Mouse (Mus musculus) C2C12 (cell line): ENCODE results near the gene Gm42791.

Experiments
- CEBPB ChIP-seq: IDR thresholded peaks from one replicate; pipeline ENCODE4 v1.6.1; 2011; ENCODE audit warnings: low read depth, mild to moderate bottlenecking, control low read depth, moderate library complexity
- CTCF ChIP-seq: IDR thresholded peaks from one replicate; pipeline ENCODE4 v1.5.1; 2011; ENCODE audit not compliant: control insufficient read depth, insufficient read depth, insufficient read length
- MAX ChIP-seq: IDR thresholded peaks from one replicate; pipeline ENCODE4 v1.6.1; 2011; ENCODE audit warnings: mild to moderate bottlenecking, control low read depth
- MYOD1 ChIP-seq: IDR thresholded peaks from one replicate; pipeline ENCODE4 v1.6.1; 2011; ENCODE audit warnings: low read depth; ENCODE audit not compliant: control insufficient read depth, insufficient read length
- USF1 ChIP-seq: IDR thresholded peaks from one replicate; pipeline ENCODE4 v1.6.1; 2011; ENCODE audit warnings: low read depth, mild to moderate bottlenecking, control low read depth, moderate library complexity

DNA sequence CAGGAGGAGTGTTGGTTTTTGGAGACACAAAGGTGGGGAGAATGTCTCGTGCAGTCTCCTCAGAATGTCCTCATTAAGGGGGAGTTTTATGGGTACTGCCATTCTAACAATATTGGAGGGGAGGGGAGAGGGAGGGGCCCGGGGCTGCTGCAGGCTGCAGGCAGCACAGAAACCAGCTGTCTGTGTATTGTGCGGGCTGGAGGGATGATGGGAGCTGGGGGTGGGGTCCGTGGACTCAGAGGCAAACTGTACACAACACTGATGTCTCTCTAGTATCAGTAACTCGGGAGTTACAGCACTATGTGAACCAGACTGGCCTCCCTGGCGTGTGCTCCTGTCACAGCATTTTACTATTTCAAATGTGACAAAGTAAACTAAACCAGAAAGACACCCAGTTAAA, 60.5 kb downstream of the Gm42791 start:
- TF ChIP-seq CTCF (no peak), MAX (no peak), MYOD1 (no peak), USF1 (no peak), CEBPB (no peak)
